In the genomic region with DNA sequence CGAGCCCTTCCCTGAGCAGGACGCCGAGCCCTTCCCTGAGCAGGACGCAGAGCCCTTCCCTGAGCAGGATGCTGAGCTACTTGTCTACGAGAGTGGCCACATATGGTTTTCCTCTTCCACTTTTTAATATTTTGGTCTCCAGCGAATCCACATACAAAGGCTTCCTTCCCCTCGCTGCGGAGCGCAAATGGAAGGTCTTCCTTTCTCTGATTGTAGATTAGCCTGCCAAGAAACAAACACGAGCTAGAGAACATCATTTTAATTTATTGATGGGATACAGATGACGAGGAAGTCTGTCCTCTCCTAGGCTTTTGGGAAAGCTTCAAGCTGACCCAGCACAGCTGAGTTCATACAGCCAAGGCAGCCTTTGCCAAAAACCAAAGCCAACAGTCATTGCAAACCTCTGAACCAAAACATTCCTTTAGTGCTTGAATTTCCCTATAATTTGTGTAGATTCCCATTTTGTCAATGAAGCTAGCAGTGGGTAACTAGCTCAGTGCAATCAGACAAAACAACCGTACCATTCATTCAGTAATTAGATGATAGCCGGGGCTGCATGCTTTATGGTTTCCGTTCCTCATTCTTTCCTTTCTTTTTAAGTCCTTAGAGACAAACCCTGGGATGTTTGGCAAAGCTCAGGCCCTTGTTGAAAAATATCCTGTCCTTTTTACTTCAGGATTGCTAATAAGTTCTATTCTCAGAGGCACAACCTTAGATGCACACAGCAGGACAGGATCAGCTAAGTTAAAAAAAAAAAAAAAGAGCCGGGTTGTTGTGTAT, we compare ENCODE assay signal across 9 mouse cellular contexts.
DNase-seq lines count a peak whose midpoint lies in the region; ATAC-seq and TF ChIP-seq lines count a peak whose summit lies in the region.
"Had no signal": no experiment of that assay in that cellular context is flagged by ENCODE, and none has a peak within 500 bp of the region (broad histone marks: within the 10 kb centered on the region; RNA-seq: fewer than 3 reads in every experiment).

No protein-coding gene starts in this region.

- H3K4me1 ChIP-seq in midbrain, embryonic 11.5 days (ENCODE audit: control insufficient read depth, insufficient read depth, low read length): no peaks in the 10 kb centered on the region
- no peaks in the 10 kb centered on the region for H3K4me1 ChIP-seq in midbrain, embryonic 15.5 days
- H3K4me1 ChIP-seq in forebrain, postnatal 0 days (ENCODE audit: insufficient read depth): peaks cover 4% of the 10 kb centered on the region; the same call in 1 of the 2 replicates
- H3K4me1 ChIP-seq in neural tube, embryonic 15.5 days: peaks cover 14% of the 10 kb centered on the region; the same call in 1 of the 2 replicates

- no peak overlapping the region for H3K4me3 ChIP-seq in midbrain, embryonic 11.5 days (ENCODE audit: low read depth, low read length)
- H3K4me3 ChIP-seq in midbrain, embryonic 15.5 days: no peak overlapping the region
- H3K4me3 ChIP-seq in forebrain, postnatal 0 days (ENCODE audit: low read depth, low read length): no peak overlapping the region
- no peak overlapping the region for H3K4me3 ChIP-seq in neural tube, embryonic 15.5 days (replicated peaks)

- H3K27ac ChIP-seq in midbrain, embryonic 11.5 days (ENCODE audit: low read depth, low read length): no peak overlapping the region
- H3K27ac ChIP-seq in midbrain, embryonic 15.5 days: no peak overlapping the region
- H3K27ac ChIP-seq in forebrain, postnatal 0 days (ENCODE audit: low read depth, low read length): no peak overlapping the region
- peak overlapping the region; percentile 28; the same call in 1 of the 2 replicates for H3K27ac ChIP-seq in neural tube, embryonic 15.5 days (replicated peaks)

- 77% methylated on average over 15 of the region's 15 CpGs for WGBS in midbrain, embryonic 11.5 days
- 63% methylated on average over 15 of the region's 15 CpGs for WGBS in midbrain, embryonic 15.5 days
- WGBS in forebrain, postnatal 0 days: 34% methylated on average over 15 of the region's 15 CpGs
- WGBS in neural tube, embryonic 15.5 days: 36% methylated on average over 15 of the region's 15 CpGs

- H3K4me2 ChIP-seq in midbrain, embryonic 11.5 days: no peak overlapping the region
- no peak overlapping the region for H3K4me2 ChIP-seq in midbrain, embryonic 15.5 days
- H3K4me2 ChIP-seq in forebrain, postnatal 0 days (ENCODE audit: low read depth): peak overlapping the region; percentile 22
- peak overlapping the region; percentile 25 for H3K4me2 ChIP-seq in neural tube, embryonic 15.5 days

- no peak overlapping the region for H3K9ac ChIP-seq in midbrain, embryonic 11.5 days (ENCODE audit: low read length)
- H3K9ac ChIP-seq in midbrain, embryonic 15.5 days: no peak overlapping the region
- no peak overlapping the region for H3K9ac ChIP-seq in forebrain, postnatal 0 days
- no peak overlapping the region for H3K9ac ChIP-seq in neural tube, embryonic 15.5 days (replicated peaks)

- H3K9me3 ChIP-seq in midbrain, embryonic 11.5 days (ENCODE audit: control insufficient read depth, low read length): no peaks in the 10 kb centered on the region
- no peaks in the 10 kb centered on the region for H3K9me3 ChIP-seq in midbrain, embryonic 15.5 days
- H3K9me3 ChIP-seq in forebrain, postnatal 0 days (ENCODE audit: low read length): no peaks in the 10 kb centered on the region
- no peaks in the 10 kb centered on the region for H3K9me3 ChIP-seq in neural tube, embryonic 15.5 days (replicated peaks)

- ATAC-seq in midbrain, embryonic 11.5 days (ENCODE audit: low FRiP score): no peak
- ATAC-seq in midbrain, embryonic 15.5 days (replicated peaks): no peak
- peak; percentile 42; the same call in 1 of the 2 replicates for ATAC-seq in forebrain, postnatal 0 days
- peak; percentile 50; the same call in 1 of the 2 replicates for ATAC-seq in neural tube, embryonic 15.5 days (ENCODE audit: low FRiP score)
- ATAC-seq: Patski had no signal

- DNase-seq in midbrain, embryonic 11.5 days (ENCODE audit: low spot score, missing footprints): peak; percentile 78
- peak; percentile 15 for DNase-seq in forebrain, postnatal 0 days
- peak; percentile 65 for DNase-seq in kidney, adult 9 months
- no peak for DNase-seq in thymus, postnatal 14 days
- no peak for DNase-seq in T-cell, adult 2 months (ENCODE audit: low spot score)
- DNase-seq in cerebellum, adult 18-20 months: no peak

- TF ChIP-seq CTCF in forebrain, postnatal 0 days (IDR thresholded peaks at IDR 0.05; ENCODE audit: low read depth): no peak

- H3K36me3 ChIP-seq in midbrain, embryonic 11.5 days (ENCODE audit: control insufficient read depth, insufficient read depth, low read length): no peaks in the 10 kb centered on the region
- no peaks in the 10 kb centered on the region for H3K36me3 ChIP-seq in midbrain, embryonic 15.5 days (replicated peaks)
- H3K36me3 ChIP-seq in forebrain, postnatal 0 days (ENCODE audit: insufficient read depth): no peaks in the 10 kb centered on the region
- no peaks in the 10 kb centered on the region for H3K36me3 ChIP-seq in neural tube, embryonic 15.5 days

- H3K27me3 ChIP-seq in midbrain, embryonic 11.5 days (ENCODE audit: control insufficient read depth, insufficient read depth, low read length): no peaks in the 10 kb centered on the region
- no peaks in the 10 kb centered on the region for H3K27me3 ChIP-seq in midbrain, embryonic 15.5 days (replicated peaks)
- no peaks in the 10 kb centered on the region for H3K27me3 ChIP-seq in forebrain, postnatal 0 days (ENCODE audit: insufficient read depth, low read length)
- H3K27me3 ChIP-seq in neural tube, embryonic 15.5 days (replicated peaks): no peaks in the 10 kb centered on the region
- H3K27me3 ChIP-seq: Patski had no signal

Comparison
In these comparisons a context has a peak if more than half of its experiments do, and no peak if none do; other contexts are left out.
1. ATAC-seq: peak in forebrain, postnatal 0 days (single experiment) and neural tube, embryonic 15.5 days (single experiment); none in midbrain, embryonic 11.5 days (single experiment) and midbrain, embryonic 15.5 days (single experiment).
2. DNase-seq: peak in midbrain, embryonic 11.5 days (single experiment), forebrain, postnatal 0 days (single experiment) and kidney, adult 9 months (single experiment); none in thymus, postnatal 14 days (single experiment), T-cell, adult 2 months (single experiment) and cerebellum, adult 18-20 months (0 of 2).
3. H3K4me2 ChIP-seq: peak in forebrain, postnatal 0 days (single experiment) and neural tube, embryonic 15.5 days (single experiment); none in midbrain, embryonic 11.5 days (single experiment) and midbrain, embryonic 15.5 days (single experiment).